Mouse (Mus musculus) stomach, embryonic 15.5 days (tissue): Measurements from ENCODE around the gene Nipal4. TPM values are rescaled to one million over a fixed set of nuclear protein-coding genes. Genes with fewer than 3 reads are reported as not detected.

Experiments used
- ATAC-seq: fragments of 200-750 bp; cut with Nextera tagmentation; 2 replicates; pipeline ENCODE4 v1.8.0; 2017; ENCODE audit warnings: low read depth, moderate number of reproducible peaks, moderate TSS enrichment; ENCODE audit not compliant: insufficient read depth, low FRiP score
- H3K27ac ChIP-seq: fragments of 300-500 bp; sonication (generic); 2 replicates; pipeline ENCODE4 v1.5.1; 2015; ENCODE audit warnings: mild to moderate bottlenecking, inconsistent platforms
- H3K27me3 ChIP-seq: fragments of 300-500 bp; sonication (generic); replicated peaks from 2 replicates; pipeline ENCODE4 v1.6.1; 2015; ENCODE audit warnings: inconsistent platforms
- H3K36me3 ChIP-seq: fragments of 300-500 bp; sonication (generic); 2 replicates; pipeline ENCODE4 v1.6.1; 2015; ENCODE audit warnings: inconsistent platforms
- H3K4me1 ChIP-seq: fragments of 300-500 bp; sonication (generic); 2 replicates; pipeline ENCODE4 v1.6.1; 2015; ENCODE audit warnings: inconsistent platforms
- H3K4me2 ChIP-seq: fragments of 300-500 bp; sonication (generic); 2 replicates; pipeline ENCODE4 v1.6.1; 2015; ENCODE audit warnings: mild to moderate bottlenecking, inconsistent platforms
- H3K4me3 ChIP-seq: fragments of 300-500 bp; sonication (generic); replicated peaks from 2 replicates; pipeline ENCODE4 v1.5.1; 2015; ENCODE audit warnings: inconsistent platforms
- H3K9ac ChIP-seq: fragments of 300-500 bp; sonication (generic); 2 replicates; pipeline ENCODE4 v1.6.1; 2015; ENCODE audit warnings: inconsistent platforms
- H3K9me3 ChIP-seq: fragments of 300-500 bp; sonication (generic); 2 replicates; pipeline ENCODE4 v1.6.1; 2016; ENCODE audit warnings: inconsistent platforms
- WGBS: fragments of 180-500 bp; shearing (Covaris S2); methylation state at CpG from one replicate; pipeline ENCODE4 v1.1.7; 2015; 5-methylcytosine and 5-hydroxymethylcytosine counted together
- polyA plus RNA-seq: library from polyadenylated mRNA; unstranded; fragments of >200 nt; fragmentation: Nextera tagmentation; extraction: Ambion mirVana; gene quantifications from 2 replicates; pipeline ENCODE4 v1.2.1, GENCODE M21; 2015

Gene Nipal4
- polyA plus RNA-seq, 1 experiment from 2014 or later = 4.3 TPM

DNA sequence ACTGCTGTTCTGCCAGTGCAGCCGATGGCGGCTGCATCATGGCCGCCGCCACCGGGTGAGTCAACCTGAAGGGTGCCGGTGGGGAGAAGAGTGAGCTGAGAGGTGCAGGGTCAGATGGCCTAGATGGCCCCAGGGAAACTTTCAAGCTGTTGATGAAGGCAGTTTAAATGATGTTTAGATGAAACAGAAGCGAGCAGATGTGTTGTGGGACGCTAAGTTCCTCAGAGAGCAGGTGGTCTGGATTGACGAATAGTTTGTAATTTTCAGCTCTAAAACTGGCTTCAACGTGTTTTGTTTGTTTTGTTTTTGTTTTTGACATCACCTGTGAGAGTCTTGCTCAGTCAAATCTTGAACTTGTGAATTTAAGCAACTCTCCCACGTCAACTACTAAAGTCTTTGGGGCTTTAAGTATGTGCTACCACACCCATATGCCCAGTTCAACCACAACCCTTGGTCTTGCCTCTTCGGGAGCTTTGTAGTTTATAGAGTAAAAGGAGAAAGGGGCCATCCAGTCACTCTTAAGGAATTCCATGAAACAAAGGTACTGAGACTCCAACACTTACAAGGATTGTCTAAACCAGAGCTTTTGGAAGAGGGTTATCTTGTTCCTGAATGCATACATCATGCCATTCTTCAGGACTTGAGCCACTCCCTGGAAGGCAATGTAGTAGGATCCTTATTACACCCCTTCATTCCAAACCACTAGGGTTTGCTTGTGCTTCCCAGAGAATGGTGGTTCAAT is 41.0 kb downstream of the Nipal4 start:
- Histone ChIP-seq H3K9ac (no peak overlapping the region), H3K4me2 (no peak overlapping the region), H3K4me3 (no peak overlapping the region), H3K36me3 (peaks cover 13% of the 10 kb centered on the region; the same call in 1 of the 2 replicates), H3K27ac (no peak overlapping the region), H3K4me1 (no peaks in the 10 kb centered on the region), H3K27me3 (no peaks in the 10 kb centered on the region), H3K9me3 (no peaks in the 10 kb centered on the region)
- WGBS = 89% methylated on average over 12 of the region's 12 CpGs
- ATAC-seq = no peak

DNA sequence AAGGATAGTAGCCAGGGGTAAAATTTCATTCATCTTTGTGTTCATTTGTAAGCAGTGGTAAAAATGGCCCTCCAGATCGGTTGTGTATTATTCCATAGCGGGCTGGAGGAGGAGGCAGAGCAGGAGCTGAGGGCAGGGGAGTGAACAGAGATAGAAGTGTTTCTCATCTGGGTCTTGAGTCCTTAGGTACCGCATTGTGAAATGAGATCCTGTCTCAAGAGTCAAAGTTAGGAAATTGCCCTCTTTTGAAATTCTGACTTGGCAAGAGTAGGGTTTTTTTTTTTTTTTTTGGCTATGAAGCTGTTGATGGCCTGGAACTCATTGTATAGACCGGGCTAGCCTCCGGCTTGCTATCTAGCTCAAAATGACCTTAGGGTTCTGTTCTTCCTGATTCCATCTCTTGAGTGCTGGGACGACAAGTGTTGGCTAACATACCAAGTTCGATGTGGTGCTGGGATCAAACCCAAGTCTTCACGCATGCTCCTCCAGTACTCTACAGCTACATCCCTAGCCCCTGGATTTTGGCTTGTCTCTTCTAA is 42.9 kb downstream of the Nipal4 start:
- WGBS = 89% methylated on average over 8 of the region's 8 CpGs
- H3K36me3 ChIP-seq = peaks cover 16% of the 10 kb centered on the region; the same call in 1 of the 2 replicates
- no peak overlapping the region for H3K9ac ChIP-seq
- H3K27me3 ChIP-seq = no peaks in the 10 kb centered on the region
- H3K4me3 ChIP-seq = no peak overlapping the region
- ATAC-seq = no peak
- no peak overlapping the region for H3K4me2 ChIP-seq
- H3K9me3 ChIP-seq = no peaks in the 10 kb centered on the region
- no peaks in the 10 kb centered on the region for H3K4me1 ChIP-seq
- H3K27ac ChIP-seq = no peak overlapping the region

DNA sequence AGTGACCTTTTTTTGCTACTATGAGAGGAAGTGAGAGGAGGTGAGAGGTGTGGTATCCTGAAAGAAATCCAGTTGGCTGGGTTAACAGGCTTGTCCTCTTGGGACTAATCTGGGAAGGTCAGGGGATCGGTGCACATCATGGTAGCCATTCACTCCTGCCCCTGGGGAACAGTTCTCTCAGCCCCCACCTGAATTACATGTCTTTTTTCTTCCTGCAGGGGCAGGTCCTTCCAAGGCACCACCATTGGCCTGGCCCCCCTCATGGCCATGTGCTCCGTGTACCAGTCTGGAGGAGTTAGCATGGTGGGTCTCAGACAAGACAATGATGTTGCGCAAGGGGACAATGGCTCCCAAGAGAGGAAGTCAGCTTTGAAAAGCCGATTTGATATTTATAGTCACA is 43.4 kb downstream of the Nipal4 start:
- no peak overlapping the region for H3K9ac ChIP-seq
- H3K27ac ChIP-seq = no peak overlapping the region
- no peak overlapping the region for H3K4me2 ChIP-seq
- no peak for ATAC-seq
- no peak overlapping the region for H3K4me3 ChIP-seq
- no peaks in the 10 kb centered on the region for H3K4me1 ChIP-seq
- H3K36me3 ChIP-seq = peaks cover 12% of the 10 kb centered on the region; the same call in 1 of the 2 replicates
- WGBS = 83% methylated on average over 4 of the region's 4 CpGs
- H3K27me3 ChIP-seq = no peaks in the 10 kb centered on the region
- H3K9me3 ChIP-seq = no peaks in the 10 kb centered on the region

DNA sequence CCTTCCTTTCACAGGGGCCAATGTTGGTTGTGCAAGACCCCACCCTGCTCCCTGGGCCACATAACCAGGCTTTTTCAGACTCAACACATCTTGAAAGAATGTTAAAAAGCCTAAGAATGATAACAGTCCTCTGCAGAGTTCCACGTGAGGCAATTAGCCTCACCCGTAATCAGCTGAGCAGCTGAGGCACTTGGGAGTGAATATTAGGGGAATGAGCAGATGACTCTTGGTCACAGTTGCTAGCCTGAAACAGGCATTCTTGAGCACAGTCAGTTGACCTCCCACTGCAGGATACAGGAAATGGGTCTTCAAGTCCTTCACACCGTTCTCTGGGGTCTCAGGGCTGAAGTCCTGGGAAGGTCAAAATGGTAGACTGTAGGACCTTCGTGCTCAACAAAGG is 44.6 kb downstream of the Nipal4 start:
- ATAC-seq = no peak
- H3K36me3 ChIP-seq = peaks cover 12% of the 10 kb centered on the region; the same call in 1 of the 2 replicates
- 80% methylated on average over 4 of the region's 4 CpGs for WGBS

DNA sequence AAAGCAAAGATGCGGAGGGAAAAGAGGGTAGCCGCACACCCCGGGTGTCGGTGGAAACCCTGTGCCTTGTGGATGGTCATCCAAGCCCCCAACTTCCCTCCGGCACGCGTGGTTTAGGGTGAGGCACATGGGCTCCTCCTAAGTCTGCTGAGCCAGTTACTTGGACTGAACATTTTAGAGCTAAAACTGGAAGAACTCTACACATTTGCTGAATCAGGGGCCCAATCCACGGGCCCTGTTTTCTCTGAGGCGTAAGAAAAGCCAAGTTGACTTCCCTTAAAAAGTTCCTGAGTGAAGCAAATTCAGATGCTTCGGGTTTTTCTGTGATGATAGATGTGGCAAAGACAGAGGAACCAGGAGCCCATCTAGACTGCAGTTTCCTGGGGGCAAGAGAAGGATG is 46.2 kb downstream of the Nipal4 start:
- Histone ChIP-seq H3K9me3 (no peaks in the 10 kb centered on the region), H3K4me3 (no peak overlapping the region), H3K27ac (no peak overlapping the region), H3K36me3 (peaks cover 12% of the 10 kb centered on the region; the same call in 1 of the 2 replicates), H3K4me2 (no peak overlapping the region), H3K27me3 (no peaks in the 10 kb centered on the region), H3K4me1 (0 out of 2 replicates have a peak, but pooled peaks cover 5% of the 10 kb centered on the region), H3K9ac (no peak overlapping the region)
- 88% methylated on average over 10 of the region's 10 CpGs for WGBS
- ATAC-seq = no peak

More for the DNA sequence above, 44.6 kb downstream of the Nipal4 start:
- no peak overlapping the region for H3K9ac ChIP-seq
- no peak overlapping the region for H3K4me3 ChIP-seq
- H3K27ac ChIP-seq = no peak overlapping the region
- no peaks in the 10 kb centered on the region for H3K27me3 ChIP-seq
- H3K4me1 ChIP-seq = no peaks in the 10 kb centered on the region
- H3K4me2 ChIP-seq = no peak overlapping the region
- H3K9me3 ChIP-seq = no peaks in the 10 kb centered on the region

DNA sequence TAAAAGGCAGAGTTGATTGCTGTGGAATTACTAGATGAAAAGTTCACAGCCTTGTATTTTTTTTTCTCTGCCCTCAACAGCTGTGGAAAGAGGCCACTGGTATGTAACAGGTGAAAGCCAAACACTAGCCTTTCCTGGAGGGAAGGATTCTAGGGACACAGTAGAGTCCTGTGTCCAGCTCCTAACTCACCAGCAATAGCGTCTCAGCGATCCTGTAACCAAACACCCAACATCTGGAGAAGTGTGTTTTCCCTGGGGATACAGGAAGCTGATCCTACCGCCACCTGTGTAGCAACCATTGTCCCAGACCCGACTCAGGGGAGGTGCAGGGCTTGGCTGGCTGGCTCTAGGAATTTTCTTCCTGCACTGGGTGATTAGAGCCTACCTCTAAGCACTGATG is 46.7 kb downstream of the Nipal4 start:
- Histone ChIP-seq H3K9me3 (no peaks in the 10 kb centered on the region), H3K36me3 (peaks cover 12% of the 10 kb centered on the region; the same call in 1 of the 2 replicates), H3K4me2 (no peak overlapping the region), H3K9ac (no peak overlapping the region), H3K4me1 (0 out of 2 replicates have a peak, but pooled peaks cover 5% of the 10 kb centered on the region), H3K27me3 (no peaks in the 10 kb centered on the region), H3K4me3 (no peak overlapping the region), H3K27ac (no peak overlapping the region)
- 36% methylated on average over 4 of the region's 4 CpGs for WGBS
- no peak for ATAC-seq

DNA sequence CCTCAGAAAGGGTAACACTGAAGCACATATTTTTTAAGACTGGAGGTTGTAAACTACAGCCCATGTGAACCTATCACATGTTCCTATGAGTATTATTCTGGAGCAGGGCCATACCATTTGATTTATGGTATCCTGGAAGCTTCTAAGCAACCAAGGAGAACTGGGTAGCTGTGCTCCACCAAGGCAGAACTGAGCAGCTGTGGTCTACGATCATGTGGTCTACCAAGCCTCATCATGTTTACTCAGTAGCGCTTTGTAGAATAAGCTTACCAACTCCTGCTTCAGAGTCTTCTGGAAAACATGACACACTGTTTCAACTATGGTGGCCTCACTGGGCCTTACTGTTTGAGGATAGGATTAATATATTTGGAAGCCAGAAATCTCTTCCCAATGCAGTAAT is 49.8 kb downstream of the Nipal4 start:
- H3K9ac ChIP-seq = no peak overlapping the region
- H3K4me3 ChIP-seq = no peak overlapping the region
- H3K9me3 ChIP-seq = no peaks in the 10 kb centered on the region
- no peak for ATAC-seq
- H3K27ac ChIP-seq = peak overlapping the region; percentile 69; the same call in 1 of the 2 replicates
- H3K4me1 ChIP-seq = 0 out of 2 replicates have a peak, but pooled peaks cover 5% of the 10 kb centered on the region
- no peak overlapping the region for H3K4me2 ChIP-seq
- no peaks in the 10 kb centered on the region for H3K27me3 ChIP-seq
- H3K36me3 ChIP-seq = 0 out of 2 replicates have a peak, but pooled peaks cover 3% of the 10 kb centered on the region
- 46% methylated on average over 2 of the region's 2 CpGs for WGBS

DNA sequence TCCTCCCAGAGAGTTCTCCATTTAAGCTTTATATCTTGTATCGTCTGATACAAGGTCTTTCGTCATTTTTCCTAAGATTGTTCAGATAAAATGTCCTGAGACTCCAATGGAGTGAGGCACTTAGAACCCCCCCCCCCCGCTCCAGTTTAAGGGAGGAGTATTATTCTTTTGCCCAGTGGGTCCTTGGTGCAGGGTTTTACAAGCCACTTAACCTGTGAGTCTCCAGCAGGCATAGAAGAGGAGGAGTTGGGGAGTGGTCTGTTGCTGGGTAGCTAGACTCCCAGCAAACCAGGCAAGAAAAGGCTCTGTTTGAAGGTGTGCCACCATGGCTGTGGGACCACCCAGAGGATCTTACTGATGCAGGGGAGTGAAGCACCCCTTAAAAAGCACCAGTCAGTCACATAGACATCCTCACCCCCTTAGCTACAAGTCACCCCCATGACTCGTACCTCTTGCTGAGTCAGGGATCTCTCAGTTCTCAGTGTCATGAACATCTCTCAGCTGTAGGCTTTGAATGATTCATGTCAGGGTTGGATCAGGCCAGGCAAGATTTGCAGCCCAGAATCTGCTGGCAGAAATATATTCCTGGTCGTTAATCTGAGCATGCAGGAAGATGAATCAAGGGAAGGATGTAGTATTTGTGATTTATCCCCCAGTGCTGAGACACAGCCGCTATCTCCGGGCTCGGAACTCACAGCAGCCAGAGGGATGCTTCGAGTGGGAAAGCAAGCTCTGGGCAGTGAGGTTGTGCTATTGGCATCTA is 50.7 kb downstream of the Nipal4 start:
- Histone ChIP-seq H3K36me3 (0 out of 2 replicates have a peak, but pooled peaks cover 3% of the 10 kb centered on the region), H3K9me3 (no peaks in the 10 kb centered on the region), H3K4me1 (0 out of 2 replicates have a peak, but pooled peaks cover 5% of the 10 kb centered on the region), H3K9ac (no peak overlapping the region), H3K4me2 (no peak overlapping the region), H3K27me3 (no peaks in the 10 kb centered on the region), H3K27ac (peak overlapping the region; percentile 69), H3K4me3 (no peak overlapping the region)
- 71% methylated on average over 9 of the region's 9 CpGs for WGBS
- no peak for ATAC-seq

DNA sequence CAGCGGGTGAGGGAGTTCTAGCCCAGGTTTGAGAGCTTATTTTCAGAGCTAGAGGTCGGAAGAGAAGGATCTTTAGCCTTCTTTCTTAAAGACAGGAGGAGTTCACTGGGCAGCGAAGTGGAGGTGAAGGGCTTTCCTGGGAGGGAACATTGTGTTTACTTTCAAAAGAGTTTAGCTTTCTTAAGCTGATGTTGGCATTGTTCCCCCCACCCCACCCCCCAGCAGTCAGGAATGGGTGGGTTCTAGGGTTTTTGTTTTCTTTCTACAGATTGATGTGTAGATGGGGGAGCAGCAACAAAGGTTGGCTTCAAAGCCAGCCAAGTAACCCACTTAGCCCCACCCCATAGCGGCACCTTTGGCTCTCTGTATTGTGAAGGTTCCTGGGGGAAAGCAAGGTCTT is 51.3 kb downstream of the Nipal4 start:
- WGBS = 74% methylated on average over 4 of the region's 4 CpGs
- no peaks in the 10 kb centered on the region for H3K9me3 ChIP-seq
- no peak for ATAC-seq
- no peak overlapping the region for H3K4me3 ChIP-seq
- H3K9ac ChIP-seq = no peak overlapping the region
- H3K27ac ChIP-seq = no peak overlapping the region
- H3K4me2 ChIP-seq = no peak overlapping the region
- no peaks in the 10 kb centered on the region for H3K27me3 ChIP-seq
- 0 out of 2 replicates have a peak, but pooled peaks cover 5% of the 10 kb centered on the region for H3K4me1 ChIP-seq
- 0 out of 2 replicates have a peak, but pooled peaks cover 3% of the 10 kb centered on the region for H3K36me3 ChIP-seq

DNA sequence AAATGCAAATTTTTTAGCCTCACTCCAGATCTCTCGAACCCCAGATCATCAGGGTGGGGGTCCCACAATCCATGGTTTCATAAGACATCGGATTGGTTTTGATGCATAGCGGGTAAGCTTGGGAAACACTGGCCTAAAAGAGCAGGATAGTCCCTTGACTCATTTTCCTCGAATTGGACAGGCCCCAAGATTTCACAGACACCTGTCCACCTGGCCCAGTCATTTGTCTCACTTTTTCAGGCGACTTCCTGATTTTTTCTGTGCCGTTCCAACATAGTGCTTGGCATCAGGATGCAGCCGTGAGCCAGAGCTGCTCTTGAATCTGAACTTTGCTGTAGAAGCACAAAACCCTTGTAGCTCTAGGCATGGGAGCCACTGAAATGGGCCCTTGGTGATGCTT is 52.1 kb downstream of the Nipal4 start:
- no peak for ATAC-seq
- Histone ChIP-seq H3K4me2 (no peak overlapping the region), H3K4me3 (no peak overlapping the region), H3K27me3 (no peaks in the 10 kb centered on the region), H3K27ac (no peak overlapping the region), H3K4me1 (0 out of 2 replicates have a peak, but pooled peaks cover 5% of the 10 kb centered on the region), H3K36me3 (no peaks in the 10 kb centered on the region), H3K9ac (no peak overlapping the region), H3K9me3 (no peaks in the 10 kb centered on the region)
- 86% methylated on average over 7 of the region's 7 CpGs for WGBS

DNA sequence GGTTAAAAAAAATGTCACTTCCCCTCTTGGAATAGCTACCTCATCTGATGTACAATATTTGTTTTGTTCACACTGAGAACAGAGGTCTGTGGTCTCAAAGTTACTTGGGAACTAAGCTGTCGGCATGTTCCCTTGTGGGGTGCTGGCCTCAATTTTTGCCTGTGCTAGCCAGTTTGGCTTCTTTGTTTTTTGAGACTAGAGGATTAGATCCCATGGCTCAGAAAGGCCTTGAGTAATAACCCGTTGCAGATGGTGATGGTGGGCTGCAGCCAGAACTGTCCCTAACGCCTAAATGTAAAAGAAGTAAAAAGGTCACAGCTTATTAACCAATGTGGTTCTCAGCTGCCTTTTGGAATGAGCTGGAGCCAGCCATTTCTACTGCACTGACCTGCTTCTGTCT is 53.1 kb downstream of the Nipal4 start:
- WGBS = 70% methylated on average over 3 of the region's 3 CpGs
- Histone ChIP-seq H3K9me3 (no peaks in the 10 kb centered on the region), H3K36me3 (no peaks in the 10 kb centered on the region)

DNA sequence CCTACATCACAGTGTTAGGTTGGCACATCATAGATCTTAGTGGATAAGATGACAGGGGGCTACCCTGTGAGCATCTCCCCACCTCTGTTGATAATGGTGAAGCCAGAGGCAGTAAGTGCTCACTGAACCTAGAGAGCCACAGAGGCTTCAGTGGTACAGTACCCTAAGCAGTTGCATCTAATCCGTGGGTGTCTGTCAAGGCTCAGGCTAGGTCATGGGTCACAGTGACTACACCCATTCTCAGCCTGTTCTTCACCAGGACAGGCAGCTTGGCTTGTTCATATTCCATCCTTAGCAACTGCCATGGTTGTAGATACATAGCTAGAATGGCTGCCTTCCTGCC is 55.4 kb downstream of the Nipal4 start:
- no peak for ATAC-seq
- H3K9me3 ChIP-seq = no peaks in the 10 kb centered on the region
- H3K27me3 ChIP-seq = no peaks in the 10 kb centered on the region
- WGBS = 83% methylated on average over 1 of the region's 1 CpGs
- H3K27ac ChIP-seq = no peak overlapping the region
- H3K36me3 ChIP-seq = peaks cover 8% of the 10 kb centered on the region; the same call in 1 of the 2 replicates
- H3K4me2 ChIP-seq = no peak overlapping the region
- H3K4me1 ChIP-seq = 0 out of 2 replicates have a peak, but pooled peaks cover 2% of the 10 kb centered on the region
- H3K9ac ChIP-seq = no peak overlapping the region
- no peak overlapping the region for H3K4me3 ChIP-seq

More for the DNA sequence above, 53.1 kb downstream of the Nipal4 start:
- Histone ChIP-seq H3K9ac (no peak overlapping the region), H3K4me2 (no peak overlapping the region), H3K27me3 (no peaks in the 10 kb centered on the region), H3K4me3 (no peak overlapping the region), H3K27ac (no peak overlapping the region), H3K4me1 (0 out of 2 replicates have a peak, but pooled peaks cover 5% of the 10 kb centered on the region)
- ATAC-seq = no peak
